Mouse (Mus musculus): ENCODE measurements around the gene Dthd1. TPM values are rescaled to one million over a fixed set of nuclear protein-coding genes. Genes with fewer than 3 reads are reported as not detected.

The Dthd1 gene
- 0.08 and 0.57 TPM in 2 replicates for total RNA-seq (2014; rRNA removed)
- not detected in 2 replicates for polyA plus RNA-seq (2015; fragmentation: Nextera tagmentation; extraction: Ambion mirVana)

- peak within 1 kb of the TSS; percentile 45 for H3K27ac ChIP-seq (ENCODE audit: low read depth, low read length)
- H3K9me3 ChIP-seq (ENCODE audit: low read length): 0 out of 2 replicates have a peak, but pooled peaks cover 3% of the 10 kb centered on the region
- no peaks in the 10 kb centered on the region for H3K27me3 ChIP-seq (ENCODE audit: insufficient read depth, low read length)
- peak; percentile 45 for DNase-seq
- peak; percentile 93 for ATAC-seq
- H3K36me3 ChIP-seq (ENCODE audit: insufficient read depth): no peaks in the 10 kb centered on the region
- TF ChIP-seq CTCF (IDR thresholded peaks at IDR 0.05; ENCODE audit: low read depth): no peak
- no peak within 1 kb of the TSS for H3K9ac ChIP-seq
- 47% methylated on average over 6 of the region's 6 CpGs for WGBS
- H3K4me3 ChIP-seq (ENCODE audit: low read depth, low read length): no peak within 1 kb of the TSS
- 0 out of 2 replicates have a peak, but pooled peaks cover 2% of the 10 kb centered on the region for H3K4me1 ChIP-seq (ENCODE audit: insufficient read depth)
- H3K4me2 ChIP-seq (ENCODE audit: low read depth): no peak within 1 kb of the TSS
Observed at GRCm38 (mm10) chr5:62813402-62814071, at the start of gene Dthd1. TSS of gene Dthd1 (plus strand) at chr5:62813823.

GRCm38 (mm10) chr5:62764161-62764560 is 49.5 kb upstream of the Dthd1 start:
- no peaks in the 10 kb centered on the region for H3K36me3 ChIP-seq (ENCODE audit: insufficient read depth)
- TF ChIP-seq CTCF (IDR thresholded peaks at IDR 0.05; ENCODE audit: low read depth): no peak
- no peak overlapping the region for H3K27ac ChIP-seq (ENCODE audit: low read depth, low read length)
- no peak overlapping the region for H3K4me3 ChIP-seq (ENCODE audit: low read depth, low read length)
- H3K27me3 ChIP-seq (ENCODE audit: insufficient read depth, low read length): no peaks in the 10 kb centered on the region
- H3K4me2 ChIP-seq (ENCODE audit: low read depth): no peak overlapping the region
- H3K9ac ChIP-seq: no peak overlapping the region
- no peak for ATAC-seq
- DNase-seq: no peak
- no peaks in the 10 kb centered on the region for H3K9me3 ChIP-seq (ENCODE audit: low read length)
- WGBS: 63% methylated on average over 5 of the region's 5 CpGs
- no peaks in the 10 kb centered on the region for H3K4me1 ChIP-seq (ENCODE audit: insufficient read depth)

- no peaks in the 10 kb centered on the region for H3K9me3 ChIP-seq (ENCODE audit: low read length)
- peak overlapping the region; percentile 83 for H3K4me2 ChIP-seq (ENCODE audit: low read depth)
- H3K36me3 ChIP-seq (ENCODE audit: insufficient read depth): no peaks in the 10 kb centered on the region
- ATAC-seq: peak; percentile 5; the same call in 1 of the 2 replicates
- H3K27me3 ChIP-seq (ENCODE audit: insufficient read depth, low read length): no peaks in the 10 kb centered on the region
- DNase-seq: no peak
- TF ChIP-seq CTCF (IDR thresholded peaks at IDR 0.05; ENCODE audit: low read depth): no peak
- no peaks in the 10 kb centered on the region for H3K4me1 ChIP-seq (ENCODE audit: insufficient read depth)
- peak overlapping the region; percentile 62 for H3K9ac ChIP-seq
- peak overlapping the region; percentile 67 for H3K4me3 ChIP-seq (ENCODE audit: low read depth, low read length)
- 12% methylated on average over 5 of the region's 5 CpGs for WGBS
- no peak overlapping the region for H3K27ac ChIP-seq (ENCODE audit: low read depth, low read length)
Observed at GRCm38 (mm10) chr5:62765459-62765783, 48.2 kb upstream of the Dthd1 start.

- DNase-seq: peak; percentile 36
- no peak for TF ChIP-seq CTCF (IDR thresholded peaks at IDR 0.05; ENCODE audit: low read depth)
- no peaks in the 10 kb centered on the region for H3K36me3 ChIP-seq (ENCODE audit: insufficient read depth)
- H3K4me1 ChIP-seq (ENCODE audit: insufficient read depth): no peaks in the 10 kb centered on the region
- under 1% methylated on average over 98 of the region's 106 CpGs for whole genome bisulfite sequencing
- H3K27ac ChIP-seq (ENCODE audit: low read depth, low read length): peak within 1 kb of the TSS; percentile 29; the same call in 1 of the 2 replicates
- ATAC-seq: peak; percentile 87
- H3K4me2 ChIP-seq (ENCODE audit: low read depth): peak within 1 kb of the TSS; percentile 83
- peak within 1 kb of the TSS; percentile 67 for H3K4me3 ChIP-seq (ENCODE audit: low read depth, low read length)
- H3K9ac ChIP-seq: peak within 1 kb of the TSS; percentile 62
- no peaks in the 10 kb centered on the region for H3K9me3 ChIP-seq (ENCODE audit: low read length)
- H3K27me3 ChIP-seq (ENCODE audit: insufficient read depth, low read length): no peaks in the 10 kb centered on the region
Observed at GRCm38 (mm10) chr5:62765784-62766701, 47.6 kb upstream of the Dthd1 start, which contains the start of gene Arap2. TSS of gene Arap2 (minus strand) at chr5:62766159.

GRCm38 (mm10) chr5:62771775-62772599 is 41.6 kb upstream of the Dthd1 start:
- no peak overlapping the region for H3K4me2 ChIP-seq (ENCODE audit: low read depth)
- no peak overlapping the region for H3K27ac ChIP-seq (ENCODE audit: low read depth, low read length)
- DNase-seq (no peak), ATAC-seq (0 out of 2 replicates have a peak, but pooled peaks have one; percentile 12)
- no peak overlapping the region for H3K9ac ChIP-seq
- no peaks in the 10 kb centered on the region for H3K36me3 ChIP-seq (ENCODE audit: insufficient read depth)
- WGBS: 84% methylated on average over 11 of the region's 11 CpGs
- H3K9me3 ChIP-seq (ENCODE audit: low read length): no peaks in the 10 kb centered on the region
- TF ChIP-seq CTCF (IDR thresholded peaks at IDR 0.05; ENCODE audit: low read depth): no peak
- H3K27me3 ChIP-seq (ENCODE audit: insufficient read depth, low read length): no peaks in the 10 kb centered on the region
- H3K4me3 ChIP-seq (ENCODE audit: low read depth, low read length): no peak overlapping the region
- H3K4me1 ChIP-seq (ENCODE audit: insufficient read depth): no peaks in the 10 kb centered on the region

- Histone ChIP-seq H3K4me3 (ENCODE audit: low read depth, low read length) (no peak overlapping the region), H3K4me2 (ENCODE audit: low read depth) (no peak overlapping the region), H3K27ac (ENCODE audit: low read depth, low read length) (no peak overlapping the region), H3K4me1 (ENCODE audit: insufficient read depth) (no peaks in the 10 kb centered on the region), H3K36me3 (ENCODE audit: insufficient read depth) (no peaks in the 10 kb centered on the region), H3K9me3 (ENCODE audit: low read length) (no peaks in the 10 kb centered on the region), H3K27me3 (ENCODE audit: insufficient read depth, low read length) (no peaks in the 10 kb centered on the region), H3K9ac (no peak overlapping the region)
- ATAC-seq (no peak), DNase-seq (no peak)
- WGBS: 83% methylated on average over 8 of the region's 8 CpGs
- no peak for TF ChIP-seq CTCF (IDR thresholded peaks at IDR 0.05; ENCODE audit: low read depth)
Observed at GRCm38 (mm10) chr5:62777804-62778203, 35.8 kb upstream of the Dthd1 start.
